Mouse (Mus musculus): ENCODE data around the gene Mapk10. TPM values are rescaled to one million over a fixed set of nuclear protein-coding genes. Genes with fewer than 3 reads are reported as not detected.

Gene Mapk10
- under 1 TPM; 0.01 TPM for polyA plus RNA-seq (2012; fragmentation: generic; extraction: Trizol)

GRCm38 (mm10) chr5:103211101-103211848 lies at the start of gene Mapk10:
Gene Mapk10, minus strand, starts transcription at chr5:103211334.

Other genes with a start within 250 kb of the Mapk10 start
- gene Ptpn13, start 213.9 kb upstream of the Mapk10 start, polyA plus RNA-seq (2012; fragmentation: generic; extraction: Trizol) = 1 to 10 TPM in 1 of 2 experiments, under 1 TPM in 1; 0.48 to 5.6 TPM

All from C3H10T1/2 (cell line).